Mouse (Mus musculus): ENCODE data around the gene Gm42372.

- TF ChIP-seq USF2 (IDR thresholded peaks at IDR 0.05; ENCODE audit: borderline replicate concordance in 1 of 2, insufficient read depth in 1 of 2, low read depth in 1 of 2, low read length in 2 of 2) = no peak
- no peak for TF ChIP-seq E2F4 (IDR thresholded peaks at IDR 0.05; ENCODE audit: borderline replicate concordance, low read depth, low read length)
Measured at GRCm38 (mm10) chr7:17009326-17010009, 26.6 kb downstream of the Gm42372 start.

Measured in MEL (cell line).